Mouse (Mus musculus): ENCODE results near the gene Rac1. TPM values are rescaled to one million over a fixed set of nuclear protein-coding genes. Genes with fewer than 3 reads are reported as not detected.
A peak's percentile ranks its signal among the peaks of the same experiment; 100 is the strongest.

Gene Rac1
- polyA plus RNA-seq, 1 experiment from 2014 or later, result 475 TPM

- WGBS, result 38% methylated on average over 6 of the region's 6 CpGs
- Histone ChIP-seq H3K4me1 (replicated peaks; ENCODE audit: control insufficient read depth, insufficient read depth, low read length) (peaks cover 36% of the 10 kb centered on the region), H3K27me3 (replicated peaks; ENCODE audit: control insufficient read depth, insufficient read depth, low read length) (no peaks in the 10 kb centered on the region), H3K4me2 (ENCODE audit: low read length) (no peak overlapping the region; the same call in 1 of the 2 replicates), H3K9me3 (ENCODE audit: control insufficient read depth, low read length) (no peaks in the 10 kb centered on the region), H3K36me3 (ENCODE audit: control insufficient read depth, insufficient read depth, low read length) (peaks cover 46% of the 10 kb centered on the region), H3K27ac (ENCODE audit: low read depth) (peak overlapping the region; percentile 47; the same call in 1 of the 2 replicates), H3K9ac (ENCODE audit: low read length) (no peak overlapping the region), H3K4me3 (ENCODE audit: low read depth, low read length) (no peak overlapping the region)
- ATAC-seq (replicated peaks; ENCODE audit: low FRiP score, low TSS enrichment, low read depth) (0 out of 2 replicates have a peak, but pooled peaks have one; percentile 20), DNase-seq (ENCODE audit: low spot score) (no peak)
Measured at GRCm38 (mm10) chr5:143518045-143518591, 9.7 kb downstream of the Rac1 start.

- 52% methylated on average over 6 of the region's 6 CpGs for WGBS
- Histone ChIP-seq H3K4me1 (replicated peaks; ENCODE audit: control insufficient read depth, insufficient read depth, low read length) (peaks cover 36% of the 10 kb centered on the region), H3K27me3 (replicated peaks; ENCODE audit: control insufficient read depth, insufficient read depth, low read length) (no peaks in the 10 kb centered on the region), H3K4me2 (ENCODE audit: low read length) (no peak overlapping the region), H3K9ac (ENCODE audit: low read length) (no peak overlapping the region), H3K4me3 (ENCODE audit: low read depth, low read length) (no peak overlapping the region), H3K36me3 (ENCODE audit: control insufficient read depth, insufficient read depth, low read length) (peaks cover 52% of the 10 kb centered on the region), H3K27ac (ENCODE audit: low read depth) (no peak overlapping the region), H3K9me3 (ENCODE audit: control insufficient read depth, low read length) (no peaks in the 10 kb centered on the region)
- ATAC-seq (replicated peaks; ENCODE audit: low FRiP score, low TSS enrichment, low read depth) (no peak), DNase-seq (ENCODE audit: low spot score) (no peak)
Measured at GRCm38 (mm10) chr5:143517436-143517835, 10.4 kb downstream of the Rac1 start.

GRCm38 (mm10) chr5:143517005-143517404 lies 10.8 kb downstream of the Rac1 start:
- ATAC-seq (replicated peaks; ENCODE audit: low FRiP score, low TSS enrichment, low read depth) (no peak), DNase-seq (ENCODE audit: low spot score) (no peak)
- H3K9ac ChIP-seq (ENCODE audit: low read length), result no peak overlapping the region
- WGBS, result 77% methylated on average over 11 of the region's 11 CpGs
- H3K27ac ChIP-seq (ENCODE audit: low read depth), result no peak overlapping the region
- peaks cover 36% of the 10 kb centered on the region for H3K4me1 ChIP-seq (replicated peaks; ENCODE audit: control insufficient read depth, insufficient read depth, low read length)
- H3K4me2 ChIP-seq (ENCODE audit: low read length), result no peak overlapping the region
- no peak overlapping the region for H3K4me3 ChIP-seq (ENCODE audit: low read depth, low read length)
- no peaks in the 10 kb centered on the region for H3K9me3 ChIP-seq (ENCODE audit: control insufficient read depth, low read length)
- H3K36me3 ChIP-seq (ENCODE audit: control insufficient read depth, insufficient read depth, low read length), result peaks cover 57% of the 10 kb centered on the region
- no peaks in the 10 kb centered on the region for H3K27me3 ChIP-seq (replicated peaks; ENCODE audit: control insufficient read depth, insufficient read depth, low read length)

- Histone ChIP-seq H3K9ac (ENCODE audit: low read length) (no peak overlapping the region), H3K36me3 (ENCODE audit: control insufficient read depth, insufficient read depth, low read length) (peaks cover 68% of the 10 kb centered on the region)
- no peak for ATAC-seq (replicated peaks; ENCODE audit: low FRiP score, low TSS enrichment, low read depth)
Measured at GRCm38 (mm10) chr5:143514878-143515277, 13.0 kb downstream of the Rac1 start.

GRCm38 (mm10) chr5:143512305-143512704 lies 15.5 kb downstream of the Rac1 start:
- Histone ChIP-seq H3K4me3 (ENCODE audit: low read depth, low read length) (no peak overlapping the region), H3K9me3 (ENCODE audit: control insufficient read depth, low read length) (no peaks in the 10 kb centered on the region), H3K4me2 (ENCODE audit: low read length) (no peak overlapping the region), H3K36me3 (ENCODE audit: control insufficient read depth, insufficient read depth, low read length) (peaks cover 89% of the 10 kb centered on the region), H3K9ac (ENCODE audit: low read length) (no peak overlapping the region), H3K27me3 (replicated peaks; ENCODE audit: control insufficient read depth, insufficient read depth, low read length) (no peaks in the 10 kb centered on the region), H3K27ac (ENCODE audit: low read depth) (no peak overlapping the region), H3K4me1 (replicated peaks; ENCODE audit: control insufficient read depth, insufficient read depth, low read length) (peaks cover 2% of the 10 kb centered on the region)
- 86% methylated on average over 4 of the region's 4 CpGs for WGBS
- ATAC-seq (replicated peaks; ENCODE audit: low FRiP score, low TSS enrichment, low read depth) (no peak), DNase-seq (ENCODE audit: low spot score) (no peak)

More at GRCm38 (mm10) chr5:143514878-143515277, 13.0 kb downstream of the Rac1 start:
- Histone ChIP-seq H3K27me3 (replicated peaks; ENCODE audit: control insufficient read depth, insufficient read depth, low read length) (no peaks in the 10 kb centered on the region), H3K27ac (ENCODE audit: low read depth) (no peak overlapping the region), H3K4me1 (replicated peaks; ENCODE audit: control insufficient read depth, insufficient read depth, low read length) (peaks cover 24% of the 10 kb centered on the region), H3K9me3 (ENCODE audit: control insufficient read depth, low read length) (no peaks in the 10 kb centered on the region), H3K4me3 (ENCODE audit: low read depth, low read length) (no peak overlapping the region), H3K4me2 (ENCODE audit: low read length) (no peak overlapping the region)
- 96% methylated on average over 5 of the region's 5 CpGs for WGBS
- no peak for DNase-seq (ENCODE audit: low spot score)

- Histone ChIP-seq H3K27ac (ENCODE audit: low read depth) (no peak overlapping the region), H3K4me3 (ENCODE audit: low read depth, low read length) (no peak overlapping the region), H3K36me3 (ENCODE audit: control insufficient read depth, insufficient read depth, low read length) (peaks cover 90% of the 10 kb centered on the region), H3K9me3 (ENCODE audit: control insufficient read depth, low read length) (no peaks in the 10 kb centered on the region), H3K4me1 (replicated peaks; ENCODE audit: control insufficient read depth, insufficient read depth, low read length) (no peaks in the 10 kb centered on the region), H3K27me3 (replicated peaks; ENCODE audit: control insufficient read depth, insufficient read depth, low read length) (no peaks in the 10 kb centered on the region), H3K4me2 (ENCODE audit: low read length) (no peak overlapping the region), H3K9ac (ENCODE audit: low read length) (no peak overlapping the region)
- DNase-seq (ENCODE audit: low spot score), result no peak
- ATAC-seq (replicated peaks; ENCODE audit: low FRiP score, low TSS enrichment, low read depth), result no peak
- 74% methylated on average over 4 of the region's 4 CpGs for WGBS
Measured at GRCm38 (mm10) chr5:143511577-143511976, 16.3 kb downstream of the Rac1 start.

- Histone ChIP-seq H3K9ac (ENCODE audit: low read length) (no peak overlapping the region), H3K36me3 (ENCODE audit: control insufficient read depth, insufficient read depth, low read length) (peaks cover 84% of the 10 kb centered on the region), H3K4me3 (ENCODE audit: low read depth, low read length) (no peak overlapping the region), H3K27ac (ENCODE audit: low read depth) (no peak overlapping the region), H3K27me3 (replicated peaks; ENCODE audit: control insufficient read depth, insufficient read depth, low read length) (no peaks in the 10 kb centered on the region), H3K4me1 (replicated peaks; ENCODE audit: control insufficient read depth, insufficient read depth, low read length) (no peaks in the 10 kb centered on the region), H3K4me2 (ENCODE audit: low read length) (no peak overlapping the region), H3K9me3 (ENCODE audit: control insufficient read depth, low read length) (no peaks in the 10 kb centered on the region)
- WGBS, result 73% methylated on average over 11 of the region's 11 CpGs
- ATAC-seq (replicated peaks; ENCODE audit: low FRiP score, low TSS enrichment, low read depth), result no peak
- no peak for DNase-seq (ENCODE audit: low spot score)
Measured at GRCm38 (mm10) chr5:143509737-143510136, 18.1 kb downstream of the Rac1 start.

- no peak overlapping the region for H3K9ac ChIP-seq (ENCODE audit: low read length)
- no peaks in the 10 kb centered on the region for H3K4me1 ChIP-seq (replicated peaks; ENCODE audit: control insufficient read depth, insufficient read depth, low read length)
- no peaks in the 10 kb centered on the region for H3K27me3 ChIP-seq (replicated peaks; ENCODE audit: control insufficient read depth, insufficient read depth, low read length)
- no peak overlapping the region for H3K4me2 ChIP-seq (ENCODE audit: low read length)
- DNase-seq (ENCODE audit: low spot score), result no peak
- ATAC-seq (replicated peaks; ENCODE audit: low FRiP score, low TSS enrichment, low read depth), result no peak
- H3K27ac ChIP-seq (ENCODE audit: low read depth), result no peak overlapping the region
- peaks cover 84% of the 10 kb centered on the region for H3K36me3 ChIP-seq (ENCODE audit: control insufficient read depth, insufficient read depth, low read length)
- no peaks in the 10 kb centered on the region for H3K9me3 ChIP-seq (ENCODE audit: control insufficient read depth, low read length)
- whole genome bisulfite sequencing, result 75% methylated on average over 9 of the region's 9 CpGs
- no peak overlapping the region for H3K4me3 ChIP-seq (ENCODE audit: low read depth, low read length)
Measured at GRCm38 (mm10) chr5:143509294-143509693, 18.5 kb downstream of the Rac1 start.

GRCm38 (mm10) chr5:143505545-143505944 lies 22.3 kb downstream of the Rac1 start:
- Histone ChIP-seq H3K27me3 (replicated peaks; ENCODE audit: control insufficient read depth, insufficient read depth, low read length) (no peaks in the 10 kb centered on the region), H3K9ac (ENCODE audit: low read length) (no peak overlapping the region), H3K4me2 (ENCODE audit: low read length) (no peak overlapping the region), H3K36me3 (ENCODE audit: control insufficient read depth, insufficient read depth, low read length) (peaks cover 73% of the 10 kb centered on the region), H3K4me3 (ENCODE audit: low read depth, low read length) (no peak overlapping the region), H3K4me1 (replicated peaks; ENCODE audit: control insufficient read depth, insufficient read depth, low read length) (no peaks in the 10 kb centered on the region), H3K27ac (ENCODE audit: low read depth) (no peak overlapping the region), H3K9me3 (ENCODE audit: control insufficient read depth, low read length) (no peaks in the 10 kb centered on the region)
- 77% methylated on average over 7 of the region's 7 CpGs for WGBS
- ATAC-seq (replicated peaks; ENCODE audit: low FRiP score, low TSS enrichment, low read depth) (no peak), DNase-seq (ENCODE audit: low spot score) (no peak)
